ENCODE assay signal across 12 mouse cellular contexts in genomic region chr11:77466544-77466943, GRCm38 (mm10). TPM values are rescaled to one million over a fixed set of nuclear protein-coding genes. Genes with fewer than 3 reads are reported as not detected.
DNase-seq lines count a peak whose midpoint lies in the region; ATAC-seq and TF ChIP-seq lines count a peak whose summit lies in the region.
"Had no signal": no experiment of that assay in that cellular context is flagged by ENCODE, and none has a peak within 500 bp of the region (broad histone marks: within the 10 kb centered on the region; RNA-seq: fewer than 3 reads in every experiment).

No protein-coding gene starts in this region.

- H3K36me3 ChIP-seq in heart, embryonic 11.5 days (ENCODE audit: control insufficient read depth, insufficient read depth, low read length) = no peaks in the 10 kb centered on the region
- H3K36me3 ChIP-seq in kidney, embryonic 15.5 days = peaks cover 14% of the 10 kb centered on the region
- peaks cover 16% of the 10 kb centered on the region for H3K36me3 ChIP-seq in embryonic facial prominence, embryonic 10.5 days (replicated peaks)
- peaks cover 4% of the 10 kb centered on the region for H3K36me3 ChIP-seq in limb, embryonic 15.5 days

- WGBS in heart, embryonic 11.5 days (ENCODE audit: insufficient replicate concordance) = 34% methylated on average over 9 of the region's 9 CpGs
- 25% methylated on average over 9 of the region's 9 CpGs for WGBS in kidney, embryonic 15.5 days
- WGBS in embryonic facial prominence, embryonic 10.5 days = 37% methylated on average over 9 of the region's 9 CpGs
- WGBS in limb, embryonic 15.5 days = 34% methylated on average over 9 of the region's 9 CpGs

- H3K4me3 ChIP-seq in heart, embryonic 11.5 days (ENCODE audit: low read depth, low read length) = no peak overlapping the region
- H3K4me3 ChIP-seq in kidney, embryonic 15.5 days (replicated peaks) = no peak overlapping the region
- H3K4me3 ChIP-seq in embryonic facial prominence, embryonic 10.5 days = peak overlapping the region; percentile 36
- no peak overlapping the region for H3K4me3 ChIP-seq in limb, embryonic 15.5 days
- no peak overlapping the region for H3K4me3 ChIP-seq in layer of hippocampus, adult 2 months
- H3K4me3 ChIP-seq: hindbrain, embryonic 13.5 days; neural tube, embryonic 13.5 days had no signal

- H3K27ac ChIP-seq in heart, embryonic 11.5 days (ENCODE audit: low read depth, low read length) = no peak overlapping the region
- H3K27ac ChIP-seq in kidney, embryonic 15.5 days = no peak overlapping the region
- H3K27ac ChIP-seq in embryonic facial prominence, embryonic 10.5 days (replicated peaks) = no peak overlapping the region
- H3K27ac ChIP-seq in limb, embryonic 15.5 days = no peak overlapping the region
- no peak overlapping the region for H3K27ac ChIP-seq in layer of hippocampus, adult 2 months
- H3K27ac ChIP-seq: hindbrain, embryonic 13.5 days; kidney, postnatal 0 days; neural tube, embryonic 13.5 days had no signal

- no peak for ATAC-seq in heart, embryonic 11.5 days (replicated peaks; ENCODE audit: insufficient number of reproducible peaks, low FRiP score, low TSS enrichment)
- ATAC-seq in kidney, embryonic 15.5 days (replicated peaks; ENCODE audit: low FRiP score) = no peak
- ATAC-seq in limb, embryonic 15.5 days (ENCODE audit: insufficient number of reproducible peaks, low FRiP score, low TSS enrichment, low read depth) = no peak
- ATAC-seq: midbrain, embryonic 16.5 days had no signal

- no peaks in the 10 kb centered on the region for H3K9me3 ChIP-seq in heart, embryonic 11.5 days (replicated peaks; ENCODE audit: control insufficient read depth, low read length)
- no peaks in the 10 kb centered on the region for H3K9me3 ChIP-seq in kidney, embryonic 15.5 days (replicated peaks)
- no peaks in the 10 kb centered on the region for H3K9me3 ChIP-seq in embryonic facial prominence, embryonic 10.5 days
- no peaks in the 10 kb centered on the region for H3K9me3 ChIP-seq in limb, embryonic 15.5 days
- H3K9me3 ChIP-seq: hindbrain, embryonic 13.5 days; neural tube, embryonic 13.5 days had no signal

- H3K9ac ChIP-seq in heart, embryonic 11.5 days (ENCODE audit: low read depth, low read length) = no peak overlapping the region
- no peak overlapping the region for H3K9ac ChIP-seq in kidney, embryonic 15.5 days
- H3K9ac ChIP-seq in limb, embryonic 15.5 days = no peak overlapping the region
- H3K9ac ChIP-seq: hindbrain, embryonic 13.5 days; neural tube, embryonic 13.5 days had no signal

- TF ChIP-seq CTCF in layer of hippocampus, adult 2 months (conservative IDR thresholded peaks at IDR 0.05) = no peak

- H3K4me2 ChIP-seq in heart, embryonic 11.5 days = no peak overlapping the region
- H3K4me2 ChIP-seq in kidney, embryonic 15.5 days = peak overlapping the region; percentile 49
- peak overlapping the region; percentile 24 for H3K4me2 ChIP-seq in limb, embryonic 15.5 days
- H3K4me2 ChIP-seq: hindbrain, embryonic 13.5 days; neural tube, embryonic 13.5 days had no signal

- DNase-seq in heart, adult 11 months = peak; percentile 93
- DNase-seq in kidney, adult 9 months = no peak
- no peak for DNase-seq in embryonic facial prominence, embryonic 10.5 days (ENCODE audit: low spot score)
- no peak for DNase-seq in layer of hippocampus, adult 2 months (ENCODE audit: low spot score in 2 of 2)
- no peak for DNase-seq in cerebellum, adult 9-11 months

- peaks cover 34% of the 10 kb centered on the region for H3K4me1 ChIP-seq in heart, embryonic 11.5 days (ENCODE audit: control insufficient read depth, insufficient read depth, low read length)
- H3K4me1 ChIP-seq in kidney, embryonic 15.5 days = peaks cover 28% of the 10 kb centered on the region
- peaks cover 29% of the 10 kb centered on the region for H3K4me1 ChIP-seq in embryonic facial prominence, embryonic 10.5 days
- peaks cover 27% of the 10 kb centered on the region for H3K4me1 ChIP-seq in limb, embryonic 15.5 days

- peaks cover 36% of the 10 kb centered on the region for H3K27me3 ChIP-seq in heart, embryonic 11.5 days (ENCODE audit: control insufficient read depth, insufficient read depth, low read length)
- H3K27me3 ChIP-seq in kidney, embryonic 15.5 days = peaks cover 76% of the 10 kb centered on the region
- H3K27me3 ChIP-seq in embryonic facial prominence, embryonic 10.5 days (replicated peaks; ENCODE audit: low read depth, poor library complexity, severe bottlenecking) = peaks cover 95% of the 10 kb centered on the region
- H3K27me3 ChIP-seq in limb, embryonic 15.5 days = peaks cover 79% of the 10 kb centered on the region

RNA-seq across cellular contexts. Expression of gene Coro6, which starts 4.3 kb away (rescaled TPM):
- 35.3 and 38.9 TPM in 2 replicates for polyA plus RNA-seq in heart, embryonic 11.5 days (2014; fragmentation: Nextera tagmentation; extraction: Ambion mirVana)
- 0.48 and 0.59 TPM in 2 replicates for polyA plus RNA-seq in kidney, embryonic 15.5 days (2015; fragmentation: Nextera tagmentation; extraction: Ambion mirVana)
- not detected in 2 replicates for polyA plus RNA-seq in embryonic facial prominence, embryonic 10.5 days (2016; fragmentation: Nextera tagmentation; extraction: Ambion mirVana)
- 2.2 and 8.0 TPM in 2 replicates for polyA plus RNA-seq in limb, embryonic 15.5 days (2015; fragmentation: Nextera tagmentation; extraction: Ambion mirVana)
- total RNA-seq in layer of hippocampus, adult 2 months (2021) = 10 to 100 TPM; 12.7 to 14.1 TPM

RNA-seq across cellular contexts. Expression of gene Ankrd13b, which starts 22.9 kb away (rescaled TPM):
- polyA plus RNA-seq in heart, embryonic 11.5 days (2014; fragmentation: Nextera tagmentation; extraction: Ambion mirVana) = 3.0 and 3.4 TPM in 2 replicates
- 5.3 and 6.9 TPM in 2 replicates for polyA plus RNA-seq in kidney, embryonic 15.5 days (2015; fragmentation: Nextera tagmentation; extraction: Ambion mirVana)
- 11.8 and 13.1 TPM in 2 replicates for polyA plus RNA-seq in embryonic facial prominence, embryonic 10.5 days (2016; fragmentation: Nextera tagmentation; extraction: Ambion mirVana)
- polyA plus RNA-seq in limb, embryonic 15.5 days (2015; fragmentation: Nextera tagmentation; extraction: Ambion mirVana) = 5.0 and 7.2 TPM in 2 replicates
- 10 to 100 TPM; 80.1 to 81.7 TPM for total RNA-seq in layer of hippocampus, adult 2 months (2021)

RNA-seq across cellular contexts. Expression of gene Git1, which starts 26.8 kb away (rescaled TPM):
- polyA plus RNA-seq in heart, embryonic 11.5 days (2014; fragmentation: Nextera tagmentation; extraction: Ambion mirVana) = 13.3 and 15.1 TPM in 2 replicates
- polyA plus RNA-seq in kidney, embryonic 15.5 days (2015; fragmentation: Nextera tagmentation; extraction: Ambion mirVana) = 9.7 and 12.6 TPM in 2 replicates
- polyA plus RNA-seq in embryonic facial prominence, embryonic 10.5 days (2016; fragmentation: Nextera tagmentation; extraction: Ambion mirVana) = 13.0 and 13.2 TPM in 2 replicates
- 9.1 and 10.8 TPM in 2 replicates for polyA plus RNA-seq in limb, embryonic 15.5 days (2015; fragmentation: Nextera tagmentation; extraction: Ambion mirVana)
- total RNA-seq in layer of hippocampus, adult 2 months (2021) = 100 to 1,000 TPM; 295 to 316 TPM

RNA-seq across cellular contexts. Expression of gene Abhd15, which starts 48.4 kb away (rescaled TPM):
- polyA plus RNA-seq in heart, embryonic 11.5 days (2014; fragmentation: Nextera tagmentation; extraction: Ambion mirVana) = 0.82 and 1.5 TPM in 2 replicates
- 1.9 TPM in 2 replicates for polyA plus RNA-seq in kidney, embryonic 15.5 days (2015; fragmentation: Nextera tagmentation; extraction: Ambion mirVana)
- 5.8 and 6.8 TPM in 2 replicates for polyA plus RNA-seq in embryonic facial prominence, embryonic 10.5 days (2016; fragmentation: Nextera tagmentation; extraction: Ambion mirVana)
- polyA plus RNA-seq in limb, embryonic 15.5 days (2015; fragmentation: Nextera tagmentation; extraction: Ambion mirVana) = 2.7 and 3.0 TPM in 2 replicates
- total RNA-seq in layer of hippocampus, adult 2 months (2021) = 1 to 10 TPM; 1.4 to 1.7 TPM

RNA-seq across cellular contexts. Expression of gene Trp53i13, which starts 49.2 kb away (rescaled TPM):
- polyA plus RNA-seq in heart, embryonic 11.5 days (2014; fragmentation: Nextera tagmentation; extraction: Ambion mirVana) = 23.0 and 24.8 TPM in 2 replicates
- 34.8 and 41.2 TPM in 2 replicates for polyA plus RNA-seq in kidney, embryonic 15.5 days (2015; fragmentation: Nextera tagmentation; extraction: Ambion mirVana)
- polyA plus RNA-seq in embryonic facial prominence, embryonic 10.5 days (2016; fragmentation: Nextera tagmentation; extraction: Ambion mirVana) = 33.1 and 35.0 TPM in 2 replicates
- 62.5 and 69.8 TPM in 2 replicates for polyA plus RNA-seq in limb, embryonic 15.5 days (2015; fragmentation: Nextera tagmentation; extraction: Ambion mirVana)
- total RNA-seq in layer of hippocampus, adult 2 months (2021) = 1 to 10 TPM; 5.7 to 7.4 TPM
